Mouse (Mus musculus): ENCODE measurements around the gene F930015N05Rik.

DNA sequence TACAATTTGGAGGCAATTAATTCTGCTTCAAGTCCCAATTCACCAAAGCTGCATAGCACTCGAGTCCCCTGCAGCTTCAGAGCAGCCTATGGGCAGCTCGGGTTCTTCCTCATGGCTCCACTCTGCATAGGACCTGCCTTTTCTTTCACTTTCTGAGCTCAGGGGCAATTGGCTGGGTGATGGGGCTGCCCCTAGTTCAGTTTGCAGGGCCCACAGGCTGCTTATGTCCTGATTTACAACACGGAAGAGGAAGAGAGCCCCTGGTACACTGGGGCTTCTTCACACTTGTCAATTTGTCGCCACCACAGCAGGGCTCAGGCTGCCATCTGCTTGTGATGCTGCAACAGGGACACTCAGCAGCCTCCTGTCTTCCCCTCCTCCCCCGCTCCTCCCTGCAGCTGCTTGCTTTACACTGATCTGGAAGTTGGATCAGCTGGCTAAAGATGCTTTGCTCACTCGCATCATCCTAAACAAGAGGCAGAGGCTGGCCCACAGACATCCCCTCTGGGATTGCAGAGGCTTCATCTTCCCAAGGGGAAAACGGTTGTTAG is 40.0 kb downstream of the F930015N05Rik start:
- TF ChIP-seq CTCF (conservative IDR thresholded peaks at IDR 0.05; ENCODE audit: low read length) (no peak), POU5F1 (IDR thresholded peaks at IDR 0.05; ENCODE audit: borderline replicate concordance, low read length) (no peak)
